Mouse (Mus musculus) gastrocnemius, postnatal 36 days (tissue): ENCODE data around the gene Eif2a. TPM values are rescaled to one million over a fixed set of nuclear protein-coding genes. Genes with fewer than 3 reads are reported as not detected.
A peak's percentile ranks its signal among the peaks of the same experiment; 100 is the strongest.

ENCODE experiments used
- DNase-seq, 2 experiments: peaks; one replicate each; pipeline ENCODE4 v3.0.0; 2022
- intact Hi-C: fragments of 180-260 bp; cut with DNase I; formaldehyde crosslinking; loops from one replicate; pipeline ENCODE4 v1.15.1; 2025
- total RNA-seq, 2 experiments: library from RNA; stranded (reverse); gene quantifications; 2 replicates each; pipeline ENCODE4 v1.2.3; 2021

Eif2a gene
- total RNA-seq, 2 experiments from 2014 or later = 39.1 to 47.1 TPM

GRCm38 (mm10) chr3:58517800-58518199 lies 7.8 kb upstream of the Eif2a start:
- DNase-seq = no peak
- intact Hi-C loops = loop anchor here (10.0 kb wide), 1 partner anchor 177 kb away; the partner anchor contains the start of gene Siah2

- intact Hi-C loops = loop anchor here (10.0 kb wide), 1 partner anchor 176 kb away; the partner anchor contains the start of gene Siah2
- DNase-seq = no peak
Measured at GRCm38 (mm10) chr3:58518962-58519361, 6.7 kb upstream of the Eif2a start.

DNA sequence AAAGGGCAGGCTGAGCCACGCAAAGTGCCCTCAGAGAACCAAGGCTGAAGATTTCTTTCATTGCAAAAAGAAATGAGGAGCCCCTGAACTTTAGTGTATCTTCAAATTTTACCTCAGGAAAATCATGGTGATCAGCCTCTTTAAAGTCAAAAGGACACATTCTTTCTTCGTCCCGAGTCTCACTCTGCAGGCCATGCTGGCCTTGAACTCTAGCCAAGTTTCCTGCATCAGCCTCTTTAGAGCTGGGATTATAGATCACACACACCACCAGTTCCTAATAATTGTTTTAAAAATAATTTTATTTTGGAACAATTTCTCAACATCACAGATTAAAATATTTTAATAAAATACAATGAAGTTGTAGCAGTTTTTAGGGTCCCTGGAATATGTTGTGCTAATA lies 6.1 kb upstream of the Eif2a start:
- intact Hi-C loops = loop anchor here (10.0 kb wide), 1 partner anchor 175 kb away; the partner anchor contains the start of gene Siah2
- DNase-seq = no peak

DNA sequence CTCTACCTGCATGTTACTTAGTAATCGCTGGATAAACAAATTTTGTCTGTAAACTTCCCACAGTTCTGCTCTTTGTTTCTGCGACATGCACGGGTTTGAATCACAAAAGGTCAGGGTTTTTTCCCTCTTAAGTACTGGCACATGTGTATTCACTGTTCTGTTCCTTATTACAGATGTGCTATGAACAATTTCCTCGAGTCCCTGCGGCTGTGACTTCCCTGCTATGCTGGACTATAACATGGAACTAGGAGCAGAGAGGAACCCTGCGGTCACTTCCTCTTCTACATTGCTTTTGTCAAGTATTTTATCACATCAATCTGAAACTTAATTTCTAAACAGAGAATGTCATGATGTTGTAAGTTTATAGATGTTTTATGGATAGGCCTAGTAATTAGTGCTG lies 5.3 kb upstream of the Eif2a start:
- intact Hi-C loops = loop anchor here (10.0 kb wide), 1 partner anchor 105 kb away; the partner anchor contains the start of gene Tsc22d2
- no peak for DNase-seq

GRCm38 (mm10) chr3:58521361-58521760 lies 4.3 kb upstream of the Eif2a start:
- DNase-seq = no peak
- intact Hi-C loops = loop anchor here (10.0 kb wide), 1 partner anchor 107 kb away; the partner anchor contains the start of gene Tsc22d2

GRCm38 (mm10) chr3:58523386-58523785 lies 2.2 kb upstream of the Eif2a start:
- DNase-seq = no peak
- intact Hi-C loops = loop anchor here (10.0 kb wide), 1 partner anchor 109 kb away; the partner anchor contains the start of gene Tsc22d2

- intact Hi-C loops = loop anchor here (10.0 kb wide), 1 partner anchor 109 kb away; the partner anchor contains the start of gene Tsc22d2
- no peak for DNase-seq
Measured at GRCm38 (mm10) chr3:58524246-58524645, 1.4 kb upstream of the Eif2a start.

DNA sequence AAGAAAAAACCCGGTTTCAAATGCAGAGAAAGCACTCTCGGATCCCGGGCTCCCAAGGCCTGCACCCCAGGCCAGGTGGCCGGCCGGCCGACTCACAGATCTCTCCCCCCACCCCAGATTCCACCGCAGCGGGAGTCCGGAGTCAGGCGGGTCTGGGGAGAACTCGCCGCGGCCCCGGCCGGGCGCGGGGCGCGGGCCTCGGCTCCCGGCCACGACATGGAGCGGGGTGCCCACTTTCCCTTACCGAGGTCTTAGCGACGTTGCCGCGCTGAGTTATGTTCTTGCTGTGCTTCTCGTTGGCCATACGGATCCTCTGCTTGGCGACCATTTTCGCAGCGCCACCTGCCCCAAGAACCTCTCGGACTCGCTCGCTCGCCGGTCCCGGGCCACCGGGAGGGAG lies 455 bp upstream of the Eif2a start:
- intact Hi-C loops = loop anchor here (10.0 kb wide), 1 partner anchor 110 kb away; the partner anchor contains the start of gene Tsc22d2

DNA sequence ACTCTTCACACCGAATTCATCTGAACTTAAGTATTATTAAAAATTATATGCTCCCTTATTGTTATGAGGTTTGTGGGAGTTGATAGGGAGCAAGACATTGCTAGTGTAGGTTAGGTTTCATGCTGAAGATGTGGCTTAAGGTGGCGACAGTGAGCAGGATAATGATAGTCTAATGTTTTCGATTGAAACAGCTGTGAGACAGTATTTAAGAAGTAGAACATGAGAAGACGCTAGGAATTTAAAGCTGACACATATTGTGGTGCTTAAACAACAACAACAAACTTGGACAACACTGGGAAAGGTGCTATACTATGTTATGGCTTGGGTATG lies 752 bp downstream of the Eif2a start:
- no peak for DNase-seq
- intact Hi-C loops = loop anchor here (2.0 to 10.0 kb wide), 2 partner anchors 50 to 112 kb away; partner anchors contain the start of genes Selenot and Tsc22d2

More for the DNA sequence above, 455 bp upstream of the Eif2a start:
- DNase-seq = peak in 1 of 2 experiments; percentile 9

DNA sequence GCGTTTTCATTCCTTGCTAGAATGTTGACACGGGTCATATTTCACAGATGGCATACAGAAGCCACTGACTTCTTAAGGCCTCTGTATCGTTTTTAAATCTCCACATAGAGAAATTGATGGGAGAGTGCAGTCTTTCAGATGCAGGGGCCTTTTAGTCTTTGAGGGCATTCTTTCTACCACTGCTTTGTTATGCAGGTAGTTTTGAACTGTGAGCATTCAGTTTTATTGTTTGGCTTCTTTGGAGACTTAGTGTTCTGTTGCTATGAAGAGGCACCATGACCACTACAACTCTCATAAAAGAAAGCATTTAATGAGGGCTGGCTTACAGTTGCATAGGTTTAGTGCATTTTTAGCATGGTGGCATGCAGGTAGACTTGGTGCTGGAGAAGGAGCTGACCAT lies 11.0 kb downstream of the Eif2a start:
- DNase-seq = no peak
- intact Hi-C loops = no loop called here

DNA sequence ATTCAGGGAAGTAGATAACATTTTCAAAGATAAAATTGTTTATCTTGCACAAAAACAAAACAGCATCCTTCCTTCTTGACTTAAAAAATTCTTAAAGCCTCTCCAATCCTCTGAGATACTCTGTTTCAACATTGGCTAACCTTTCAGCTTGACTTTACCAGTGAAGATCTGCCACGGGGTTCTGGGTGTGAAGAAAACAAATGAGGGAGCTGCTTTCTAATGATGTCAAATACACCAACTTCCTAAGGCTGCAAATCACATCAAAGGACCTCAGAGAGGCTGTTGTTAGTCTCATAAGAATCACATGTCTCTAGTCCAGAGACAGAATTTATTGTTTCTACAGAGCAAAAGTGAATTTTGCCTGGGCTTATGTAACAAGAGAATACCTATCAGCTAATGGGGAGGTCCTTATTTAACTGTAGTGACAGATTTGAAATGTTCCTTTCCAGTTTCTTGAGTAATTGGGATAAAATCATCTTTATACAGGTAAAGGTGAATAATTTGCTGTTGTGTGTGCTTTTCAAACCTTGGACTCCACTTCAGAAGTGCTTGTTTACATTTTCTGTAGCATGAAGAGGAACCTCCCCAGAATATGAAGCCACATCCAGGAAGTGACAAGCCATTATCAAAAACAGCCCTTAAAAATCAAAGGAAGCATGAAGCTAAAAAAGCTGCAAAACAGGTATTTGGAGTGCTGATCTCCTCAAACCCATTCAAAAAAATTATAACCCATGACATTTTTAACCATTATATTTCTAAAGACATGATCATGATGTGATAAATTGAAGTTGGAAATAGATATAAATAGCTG lies 26.6 kb downstream of the Eif2a start:
- DNase-seq = no peak
- intact Hi-C loops = no loop called here

DNA sequence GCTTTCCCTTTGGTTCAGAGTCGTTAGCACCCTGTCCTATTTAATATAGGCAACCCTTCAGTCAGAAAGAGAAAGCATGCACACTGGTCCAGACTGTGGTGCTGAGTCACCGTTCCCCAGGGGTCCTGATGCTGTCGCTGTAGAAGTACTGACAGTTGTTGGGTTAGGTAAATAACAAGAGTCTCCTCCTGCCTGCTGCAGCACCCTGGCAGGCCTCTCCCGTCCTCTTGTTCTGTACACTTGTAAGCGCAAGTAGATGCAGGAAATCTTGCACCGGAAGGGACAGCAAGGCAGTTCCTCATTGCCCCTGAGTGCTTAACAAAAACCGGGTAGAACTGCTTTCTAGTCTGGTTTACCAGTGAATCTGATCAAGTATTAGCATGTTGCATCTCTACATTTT lies 31.0 kb downstream of the Eif2a start:
- no peak for DNase-seq
- intact Hi-C loops = no loop called here

GRCm38 (mm10) chr3:58559887-58560286 lies 34.3 kb downstream of the Eif2a start:
- intact Hi-C loops = no loop called here
- no peak for DNase-seq

- intact Hi-C loops = no loop called here
- no peak for DNase-seq
Measured at GRCm38 (mm10) chr3:58561437-58561836, 35.8 kb downstream of the Eif2a start.

DNA sequence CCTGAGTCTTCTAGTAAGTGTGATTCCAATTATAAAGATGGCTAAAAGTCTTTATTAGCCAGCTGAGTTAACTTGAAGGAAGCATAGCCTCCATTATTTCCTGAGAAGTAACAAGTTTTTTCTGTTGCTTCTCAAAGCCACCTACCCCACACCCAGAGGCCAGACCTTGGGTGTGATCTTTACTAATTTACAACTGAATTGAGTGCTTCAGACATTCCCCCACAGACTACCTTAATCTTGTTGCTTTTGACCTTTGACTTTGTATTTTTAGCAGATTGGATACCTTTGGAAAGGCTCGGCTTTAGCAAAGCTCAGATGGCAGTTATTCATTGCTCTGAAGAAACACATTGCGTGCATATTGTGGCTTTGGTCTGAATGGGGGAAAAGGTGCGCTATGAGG lies 45.2 kb downstream of the Eif2a start:
- intact Hi-C loops = no loop called here
- DNase-seq = no peak

DNA sequence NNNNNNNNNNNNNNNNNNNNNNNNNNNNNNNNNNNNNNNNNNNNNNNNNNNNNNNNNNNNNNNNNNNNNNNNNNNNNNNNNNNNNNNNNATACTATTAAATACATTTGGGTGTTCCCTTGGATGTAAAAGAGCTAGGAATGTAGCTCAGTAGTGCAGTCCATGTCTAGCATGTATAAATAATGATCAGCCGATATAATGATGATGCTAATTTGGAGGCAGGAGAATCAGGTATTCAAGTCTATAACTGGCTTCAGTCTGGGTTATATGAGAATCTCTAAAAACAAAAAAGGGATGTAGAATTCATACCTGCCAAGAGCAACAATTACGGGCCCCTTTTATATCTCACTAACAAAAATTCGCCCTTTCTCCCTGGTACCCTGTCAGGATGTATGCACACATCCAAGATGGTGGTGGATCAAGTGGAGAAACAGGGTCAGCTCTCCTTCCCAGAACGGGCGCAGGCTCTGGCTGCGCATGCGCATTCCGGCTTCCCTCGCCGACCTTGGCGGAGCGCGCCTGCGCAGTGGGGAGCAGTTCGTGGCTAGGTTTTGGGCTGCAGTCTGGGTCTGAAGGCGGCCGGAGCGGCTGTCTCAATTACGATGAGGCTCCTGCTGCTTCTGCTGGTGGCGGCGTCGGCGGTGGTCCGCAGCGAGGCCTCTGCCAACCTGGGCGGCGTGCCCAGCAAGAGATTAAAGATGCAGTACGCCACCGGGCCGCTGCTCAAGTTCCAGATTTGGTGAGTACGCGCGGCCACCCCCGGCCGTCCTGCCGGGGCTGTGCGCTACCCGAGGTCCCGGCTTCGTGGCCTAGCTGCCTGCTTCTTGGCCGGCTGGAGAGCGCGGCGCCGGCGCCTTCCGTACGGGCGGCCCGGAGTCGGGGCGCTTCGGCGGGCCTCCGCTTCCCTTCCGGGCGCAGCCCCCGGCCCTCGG lies 50.8 kb downstream of the Eif2a start, which contains the start of gene Selenot:
Gene Selenot, plus strand, starts transcription at position 500 of the 930 bp plus-strand sequence.
- intact Hi-C loops = loop anchor here (2.0 to 5.0 kb wide), 2 partner anchors 50 to 159 kb away; no protein-coding TSS in a partner anchor
- DNase-seq = peak; percentile 94 to 97

DNA sequence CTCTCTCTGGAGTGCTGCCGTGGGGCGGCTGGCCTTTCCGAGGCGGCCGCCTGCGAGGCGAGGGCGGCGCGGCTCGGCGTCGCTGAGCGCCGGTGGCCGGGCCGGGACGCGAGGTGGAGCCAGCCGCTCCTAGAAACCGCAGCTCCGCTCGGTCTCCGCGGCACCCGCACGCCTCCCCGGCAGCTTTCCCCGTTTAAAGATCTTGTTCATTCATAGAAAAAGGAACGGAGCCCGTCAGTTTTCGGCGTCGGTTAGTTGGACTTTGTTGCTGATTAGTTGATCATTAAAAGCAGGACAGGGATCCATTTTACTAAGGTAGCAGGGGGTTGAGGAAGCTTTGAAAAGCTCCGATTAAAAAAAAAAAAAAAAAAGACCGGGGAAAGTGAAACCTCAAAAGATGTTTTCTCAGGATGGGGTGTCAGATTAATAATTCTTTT lies 51.5 kb downstream of the Eif2a start:
- intact Hi-C loops = loop anchor here (2.0 to 5.0 kb wide), 2 partner anchors 50 to 160 kb away; no protein-coding TSS in a partner anchor
- DNase-seq = no peak

GRCm38 (mm10) chr3:58577506-58578050 lies 52.0 kb downstream of the Eif2a start:
- intact Hi-C loops = loop anchor here (2.0 to 5.0 kb wide), 2 partner anchors 51 to 160 kb away; no protein-coding TSS in a partner anchor
- no peak for DNase-seq

DNA sequence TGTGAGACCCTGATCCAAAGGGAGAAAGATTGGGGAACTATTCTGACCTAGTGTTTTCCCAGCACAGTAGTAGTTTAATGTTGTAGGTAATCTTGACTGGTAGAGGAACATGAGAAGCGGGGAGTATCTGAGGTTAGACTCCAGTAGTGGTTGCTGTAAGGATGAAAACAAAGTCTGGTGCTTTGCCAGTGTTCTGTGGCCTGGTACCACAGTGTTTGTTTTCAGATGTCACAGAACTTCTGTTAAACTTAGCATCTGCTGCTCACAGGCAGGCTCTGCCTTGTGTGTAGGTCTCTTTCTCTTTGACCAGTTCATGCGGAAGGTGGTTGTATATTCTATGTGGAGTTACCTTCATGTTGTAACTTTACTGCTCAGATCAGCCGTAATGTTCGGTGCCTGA lies 55.9 kb downstream of the Eif2a start:
- DNase-seq = no peak
- intact Hi-C loops = no loop called here

DNA sequence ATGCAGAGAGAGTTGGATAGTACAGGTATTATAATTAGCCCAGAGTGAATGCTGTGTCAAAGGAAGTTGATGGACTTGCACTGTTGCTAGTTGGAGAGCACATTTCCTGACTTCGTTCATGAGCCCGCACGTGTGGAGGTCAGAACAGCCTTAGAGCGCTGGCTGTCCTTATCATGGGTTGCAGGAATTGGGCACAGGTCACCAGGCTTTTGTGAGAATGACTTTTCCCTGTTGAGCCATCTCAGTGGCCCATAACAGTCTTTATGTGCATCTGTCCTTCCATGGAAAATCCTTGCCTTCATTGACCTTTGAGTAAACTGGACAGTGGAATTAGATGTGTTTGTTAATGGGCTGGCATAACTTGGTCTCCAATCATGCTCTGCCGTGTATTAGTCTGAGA lies 56.7 kb downstream of the Eif2a start:
- intact Hi-C loops = no loop called here
- no peak for DNase-seq
